Mouse (Mus musculus) G1E (cell line): ENCODE measurements around the gene Emc8. TPM values are rescaled to one million over a fixed set of nuclear protein-coding genes. Genes with fewer than 3 reads are reported as not detected.

Source experiments
- ATAC-seq: 2 replicates; pipeline ENCODE4 v1.8.0; 2016; ENCODE audit warnings: mild to moderate bottlenecking; ENCODE audit not compliant: insufficient number of reproducible peaks, poor library complexity, low FRiP score, severe bottlenecking; ENCODE audit errors: extremely low read depth
- DNase-seq: peaks from one replicate; pipeline ENCODE4 v3.0.0; 2012; ENCODE audit warnings: low spot score
- H3K27me3 ChIP-seq: 2 replicates; pipeline ENCODE4 v1.6.1; 2012; ENCODE audit warnings: mild to moderate bottlenecking, low read length, inconsistent platforms; ENCODE audit not compliant: insufficient read depth
- H3K36me3 ChIP-seq: replicated peaks from 2 replicates; pipeline ENCODE3; 2012; ENCODE audit warnings: mild to moderate bottlenecking, inconsistent platforms
- H3K4me1 ChIP-seq: 2 replicates; pipeline ENCODE4 v1.6.1; 2012; ENCODE audit warnings: low read depth, low read length, inconsistent platforms, mixed read lengths; ENCODE audit not compliant: insufficient read depth
- H3K4me3 ChIP-seq: 2 replicates; pipeline ENCODE4 v1.5.1; 2012; ENCODE audit warnings: low read depth, mild to moderate bottlenecking, inconsistent platforms, low read length, moderate library complexity, mixed read lengths
- H3K9me3 ChIP-seq: replicated peaks from 2 replicates; pipeline ENCODE4 v1.6.1; 2012; ENCODE audit warnings: inconsistent platforms
- CTCF ChIP-seq: IDR thresholded peaks from 2 replicates; pipeline ENCODE4 v1.5.1; 2012; ENCODE audit warnings: low read depth, low read length, inconsistent platforms, mixed read lengths
- GATA1 ChIP-seq: IDR thresholded peaks from 2 replicates; pipeline ENCODE4 v1.6.1; 2012; ENCODE audit warnings: borderline replicate concordance, low read length, inconsistent platforms, mixed read lengths
- GATA2 ChIP-seq: IDR thresholded peaks from 2 replicates; pipeline ENCODE4 v1.6.1; 2012; ENCODE audit warnings: low read depth, low read length, inconsistent platforms, borderline replicate concordance
- POLR2AphosphoS5 ChIP-seq: IDR thresholded peaks from 2 replicates; pipeline ENCODE4 v1.6.1; 2012; ENCODE audit warnings: low read depth, low read length, inconsistent platforms; ENCODE audit not compliant: insufficient replicate concordance
- TAL1 ChIP-seq: conservative IDR thresholded peaks from 2 replicates; pipeline ENCODE4 v1.6.1; 2012; ENCODE audit warnings: low read depth, low read length, inconsistent platforms, mixed read lengths
- polyA plus RNA-seq: library from polyadenylated mRNA; stranded (reverse); fragments of >175 nt; gene quantifications from 2 replicates; pipeline ENCODE4 v1.2.3, GENCODE M21; 2012
- total RNA-seq, 2 experiments: library from RNA; stranded (forward) in 1 of 2; stranded (reverse) in 1 of 2; fragments of 200-1000 nt in 1 of 2; fragments of >200 nt in 1 of 2; fragmentation: Nextera tagmentation in 1 of 2; gene quantifications; 2 replicates each; pipeline ENCODE4 v1.2.3; 2014 to 2017

Emc8 gene
- total RNA-seq (2014; fragmentation: Nextera tagmentation) (12.3 and 18.7 TPM in 2 replicates), total RNA-seq (2017) (40.9 and 41.6 TPM in 2 replicates), polyA plus RNA-seq (89.7 and 117 TPM in 2 replicates)

GRCm38 (mm10) chr8:120668374-120668905 is at the start of gene Emc8:
Emc8 (minus strand) TSS chr8:120668573.
- TF ChIP-seq CTCF = no peak
- no peak for TF ChIP-seq GATA2
- TF ChIP-seq POLR2AphosphoS5 = no peak
- no peak for TF ChIP-seq TAL1
- no peak for TF ChIP-seq GATA1
- Histone ChIP-seq H3K4me1 (peaks cover 74% of the 10 kb centered on the region), H3K4me3 (peak within 1 kb of the TSS; percentile 100), H3K27me3 (no peaks in the 10 kb centered on the region), H3K9me3 (no peaks in the 10 kb centered on the region), H3K36me3 (peaks cover 73% of the 10 kb centered on the region)
- DNase-seq (no peak), ATAC-seq (no peak)

DNA sequence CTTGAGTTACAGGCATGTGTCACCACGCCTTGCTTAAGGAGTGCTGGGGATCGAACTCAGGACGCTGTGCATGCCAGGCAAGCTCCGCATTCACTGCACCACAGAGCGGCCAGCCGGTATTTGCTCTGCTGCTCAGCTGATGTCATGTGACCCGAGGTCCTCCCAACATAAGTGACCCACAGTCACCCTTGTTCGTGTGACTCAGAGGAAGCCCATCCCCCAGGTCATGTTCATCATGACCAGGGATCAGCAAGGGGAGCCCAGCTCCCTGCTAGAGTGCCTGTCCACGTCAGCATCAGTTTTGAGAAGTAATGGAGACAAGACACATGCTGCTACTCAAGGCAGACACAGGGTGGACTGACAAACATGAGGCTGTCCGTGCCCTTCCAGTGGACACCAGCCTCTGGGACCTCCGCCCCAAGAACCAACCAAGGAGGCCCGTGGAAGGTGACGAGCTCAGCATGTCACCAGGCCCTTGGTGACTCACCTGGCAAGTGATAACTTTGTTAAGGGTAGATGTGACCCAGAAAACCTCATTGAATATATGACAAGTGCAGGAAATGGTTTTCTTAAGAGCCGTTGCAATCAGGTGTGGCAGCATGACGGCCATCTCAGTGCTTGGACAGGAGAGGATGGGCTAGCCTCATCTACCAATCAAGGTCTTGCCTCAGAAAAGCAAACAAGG is 47.8 kb upstream of the Emc8 start:
- no peaks in the 10 kb centered on the region for H3K27me3 ChIP-seq
- no peak for ATAC-seq
- DNase-seq = no peak

GRCm38 (mm10) chr8:120715200-120715599 is 46.8 kb upstream of the Emc8 start:
- DNase-seq (no peak), ATAC-seq (no peak)
- Histone ChIP-seq H3K4me1 (no peaks in the 10 kb centered on the region), H3K9me3 (peaks cover 48% of the 10 kb centered on the region), H3K27me3 (no peaks in the 10 kb centered on the region), H3K36me3 (no peaks in the 10 kb centered on the region), H3K4me3 (no peak overlapping the region)
- no peak for TF ChIP-seq GATA1

More for the DNA sequence above, 47.8 kb upstream of the Emc8 start:
- Histone ChIP-seq H3K9me3 (peaks cover 53% of the 10 kb centered on the region), H3K36me3 (no peaks in the 10 kb centered on the region), H3K4me1 (no peaks in the 10 kb centered on the region), H3K4me3 (no peak overlapping the region)
- TF ChIP-seq GATA2 (no peak), POLR2AphosphoS5 (no peak), GATA1 (no peak), CTCF (no peak), TAL1 (no peak)

- ATAC-seq (no peak), DNase-seq (no peak)
- H3K9me3 ChIP-seq = peaks cover 13% of the 10 kb centered on the region
- H3K4me3 ChIP-seq = no peak overlapping the region
- TF ChIP-seq GATA2 (no peak), POLR2AphosphoS5 (no peak), GATA1 (no peak), TAL1 (no peak), CTCF (no peak)
- no peaks in the 10 kb centered on the region for H3K36me3 ChIP-seq
- no peaks in the 10 kb centered on the region for H3K4me1 ChIP-seq
- no peaks in the 10 kb centered on the region for H3K27me3 ChIP-seq
These were observed 40.8 kb upstream of the Emc8 start for GRCm38 (mm10) chr8:120709176-120709575.

- Histone ChIP-seq H3K4me3 (no peak overlapping the region), H3K9me3 (peaks cover 14% of the 10 kb centered on the region), H3K36me3 (no peaks in the 10 kb centered on the region), H3K27me3 (no peaks in the 10 kb centered on the region), H3K4me1 (no peaks in the 10 kb centered on the region)
- TF ChIP-seq TAL1 = no peak
- no peak for TF ChIP-seq GATA2
- TF ChIP-seq POLR2AphosphoS5 = no peak
- TF ChIP-seq GATA1 = no peak
- no peak for TF ChIP-seq CTCF
- DNase-seq (no peak), ATAC-seq (no peak)
These were observed 37.8 kb upstream of the Emc8 start for GRCm38 (mm10) chr8:120706193-120706592.

DNA sequence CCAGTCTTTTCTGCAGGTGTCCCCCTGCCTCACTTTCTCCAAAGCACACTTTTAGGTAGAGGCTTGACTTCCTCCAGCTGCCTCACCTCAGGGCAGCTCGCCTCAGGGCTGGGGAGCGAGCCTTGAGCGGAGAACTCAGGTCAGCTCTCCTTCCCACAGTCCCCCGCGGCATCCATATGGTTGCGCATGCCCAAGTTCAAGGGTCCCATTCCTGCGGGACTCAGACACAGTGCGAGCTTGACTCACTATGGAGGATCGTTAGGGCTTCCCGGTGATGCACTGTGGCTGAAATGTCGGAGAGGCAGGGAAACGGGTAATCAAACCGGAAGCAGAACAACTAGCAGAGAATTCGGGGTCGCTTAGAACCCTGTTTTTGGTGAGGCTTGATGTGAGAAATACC is 36.8 kb upstream of the Emc8 start:
- ATAC-seq (no peak), DNase-seq (no peak)
- no peaks in the 10 kb centered on the region for H3K27me3 ChIP-seq
- peaks cover 11% of the 10 kb centered on the region for H3K9me3 ChIP-seq
- no peaks in the 10 kb centered on the region for H3K4me1 ChIP-seq
- H3K36me3 ChIP-seq = no peaks in the 10 kb centered on the region
- TF ChIP-seq POLR2AphosphoS5 = no peak
- TF ChIP-seq GATA1 = no peak
- TF ChIP-seq CTCF = no peak
- TF ChIP-seq GATA2 = no peak
- no peak for TF ChIP-seq TAL1
- H3K4me3 ChIP-seq = no peak overlapping the region
